Mouse (Mus musculus): ENCODE measurements around the gene Gm4846.
"Not testable (repeated sequence)": the region's sequence is repeated elsewhere in the genome, so short reads cannot be mapped to it uniquely, and the experiment has no call there.

DNA sequence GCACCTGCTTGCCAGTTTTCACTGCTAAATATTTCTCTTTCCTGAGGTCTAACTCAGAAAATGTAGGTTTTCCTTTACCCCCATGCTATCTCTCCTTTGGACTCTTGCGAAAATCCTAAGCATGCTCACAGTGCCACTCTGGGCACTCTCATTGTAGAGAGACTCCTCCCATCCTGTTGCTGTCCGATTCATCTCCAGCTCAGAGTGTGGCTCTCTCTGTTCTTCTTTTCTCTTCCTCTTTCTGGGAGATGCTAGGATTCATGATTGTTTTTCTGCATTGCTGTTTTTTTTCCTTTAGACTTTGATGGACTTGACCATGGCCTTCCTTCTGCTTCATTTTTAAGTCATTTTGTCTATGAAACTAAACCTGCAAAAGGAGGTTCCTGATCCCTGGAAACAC is 27.3 kb upstream of the Gm4846 start:
- TF ChIP-seq CTCF (IDR thresholded peaks at IDR 0.05; ENCODE audit: low read depth, low read length); POLR2A (IDR thresholded peaks at IDR 0.05; ENCODE audit: insufficient read depth, low read length); EP300 (IDR thresholded peaks at IDR 0.05; ENCODE audit: insufficient read depth, low read depth, low read length): not testable (repeated sequence)
